Mouse (Mus musculus): ENCODE data around the gene Spag16. TPM values are rescaled to one million over a fixed set of nuclear protein-coding genes. Genes with fewer than 3 reads are reported as not detected.
"Not testable (repeated sequence)": the region's sequence is repeated elsewhere in the genome, so short reads cannot be mapped to it uniquely, and the experiment has no call there.

Spag16 gene
- polyA plus RNA-seq, 1 experiment, result not detected

GRCm38 (mm10) chr1:69790337-69791250, 36.2 kb upstream of the Spag16 start:
- Histone ChIP-seq H3K36me3 (ENCODE audit: control insufficient read depth, insufficient read depth) (no peaks in the 10 kb centered on the region), H3K79me2 (ENCODE audit: control insufficient read depth, insufficient read depth) (no peaks in the 10 kb centered on the region), H3K4me2 (ENCODE audit: low read depth) (peak overlapping the region; percentile 18), H3K4me3 (no peak overlapping the region), H3ac (ENCODE audit: control insufficient read depth, insufficient read length) (no peak overlapping the region), H3K27me3 (ENCODE audit: control insufficient read depth, insufficient read depth, insufficient read length) (no peaks in the 10 kb centered on the region)
- TF ChIP-seq E2F4 (IDR thresholded peaks at IDR 0.05; ENCODE audit: insufficient read depth), result no peak
- TF ChIP-seq POLR2A (IDR thresholded peaks at IDR 0.05; ENCODE audit: insufficient read length, low read depth), result no peak
- TF ChIP-seq MYOG (IDR thresholded peaks at IDR 0.05; ENCODE audit: control insufficient read depth in 1 of 3, insufficient read depth in 1 of 3, insufficient read length in 2 of 3, low read depth in 2 of 3), result no peak
- no peak for TF ChIP-seq REST (IDR thresholded peaks at IDR 0.05; ENCODE audit: insufficient read depth, insufficient read length)
- no peak for TF ChIP-seq MAX (IDR thresholded peaks at IDR 0.05; ENCODE audit: low read depth)
- no peak for TF ChIP-seq USF1 (IDR thresholded peaks at IDR 0.05; ENCODE audit: low read depth)
- no peak for TF ChIP-seq POLR2AphosphoS2 (IDR thresholded peaks at IDR 0.05; ENCODE audit: insufficient read length, low read depth)
- TF ChIP-seq TCF3 (IDR thresholded peaks at IDR 0.05; ENCODE audit: insufficient read length, low read depth), result no peak
- no peak for TF ChIP-seq MYOD1 (IDR thresholded peaks at IDR 0.05; ENCODE audit: control insufficient read depth in 1 of 3, insufficient read length in 2 of 3, low read depth in 2 of 3)
- no peak for TF ChIP-seq TCF12 (IDR thresholded peaks at IDR 0.05; ENCODE audit: insufficient read depth, poor library complexity, severe bottlenecking)
- no peak for TF ChIP-seq SRF (IDR thresholded peaks at IDR 0.05; ENCODE audit: control insufficient read depth, insufficient read length, low read depth)
- no peak for TF ChIP-seq CEBPB (IDR thresholded peaks at IDR 0.05; ENCODE audit: insufficient read depth, poor library complexity, severe bottlenecking)

GRCm38 (mm10) chr1:69798948-69799565, 27.7 kb upstream of the Spag16 start:
- Histone ChIP-seq H3K36me3 (ENCODE audit: control insufficient read depth, insufficient read depth) (no peaks in the 10 kb centered on the region), H3K27me3 (ENCODE audit: control insufficient read depth, insufficient read depth, insufficient read length) (no peaks in the 10 kb centered on the region), H3K79me2 (ENCODE audit: control insufficient read depth, insufficient read depth) (no peaks in the 10 kb centered on the region), H3ac (ENCODE audit: control insufficient read depth, insufficient read length) (no peak overlapping the region), H3K4me2 (ENCODE audit: low read depth) (no peak overlapping the region), H3K4me3 (no peak overlapping the region)
- TF ChIP-seq TCF12 (IDR thresholded peaks at IDR 0.05; ENCODE audit: insufficient read depth, poor library complexity, severe bottlenecking) (no peak), POLR2AphosphoS2 (IDR thresholded peaks at IDR 0.05; ENCODE audit: insufficient read length, low read depth) (no peak), E2F4 (IDR thresholded peaks at IDR 0.05; ENCODE audit: insufficient read depth) (no peak)

GRCm38 (mm10) chr1:69810161-69810560, 16.6 kb upstream of the Spag16 start:
- Histone ChIP-seq H3ac (ENCODE audit: control insufficient read depth, insufficient read length) (no peak overlapping the region), H3K36me3 (ENCODE audit: control insufficient read depth, insufficient read depth) (no peaks in the 10 kb centered on the region), H3K27me3 (ENCODE audit: control insufficient read depth, insufficient read depth, insufficient read length) (no peaks in the 10 kb centered on the region), H3K4me2 (ENCODE audit: low read depth) (no peak overlapping the region), H3K79me2 (ENCODE audit: control insufficient read depth, insufficient read depth) (no peaks in the 10 kb centered on the region), H3K4me3 (no peak overlapping the region)
- TF ChIP-seq MYOD1 (IDR thresholded peaks at IDR 0.05; ENCODE audit: control insufficient read depth in 1 of 3, insufficient read length in 2 of 3, low read depth in 2 of 3), result no peak
- TF ChIP-seq SRF (IDR thresholded peaks at IDR 0.05; ENCODE audit: control insufficient read depth, insufficient read length, low read depth), result no peak

- H3K27me3 ChIP-seq (ENCODE audit: control insufficient read depth, insufficient read depth, insufficient read length); H3K79me2 ChIP-seq (ENCODE audit: control insufficient read depth, insufficient read depth); H3K4me3 ChIP-seq; H3K4me2 ChIP-seq (ENCODE audit: low read depth); H3K36me3 ChIP-seq (ENCODE audit: control insufficient read depth, insufficient read depth); H3ac ChIP-seq (ENCODE audit: control insufficient read depth, insufficient read length): not testable (repeated sequence)
Observed at GRCm38 (mm10) chr1:69825635-69826034, 1.1 kb upstream of the Spag16 start.

- H3K4me2 ChIP-seq (ENCODE audit: low read depth), result no peak overlapping the region
- TF ChIP-seq E2F4 (IDR thresholded peaks at IDR 0.05; ENCODE audit: insufficient read depth), result no peak
- TF ChIP-seq TCF3 (IDR thresholded peaks at IDR 0.05; ENCODE audit: insufficient read length, low read depth), result no peak
- no peak for TF ChIP-seq SRF (IDR thresholded peaks at IDR 0.05; ENCODE audit: control insufficient read depth, insufficient read length, low read depth)
- TF ChIP-seq CEBPB (IDR thresholded peaks at IDR 0.05; ENCODE audit: insufficient read depth, poor library complexity, severe bottlenecking), result no peak
- no peak for TF ChIP-seq TCF12 (IDR thresholded peaks at IDR 0.05; ENCODE audit: insufficient read depth, poor library complexity, severe bottlenecking)
- no peak for TF ChIP-seq POLR2A (IDR thresholded peaks at IDR 0.05; ENCODE audit: insufficient read length, low read depth)
- TF ChIP-seq MYOD1 (IDR thresholded peaks at IDR 0.05; ENCODE audit: control insufficient read depth in 1 of 3, insufficient read length in 2 of 3, low read depth in 2 of 3), result no peak
- TF ChIP-seq USF1 (IDR thresholded peaks at IDR 0.05; ENCODE audit: low read depth), result no peak
- no peak for TF ChIP-seq MYOG (IDR thresholded peaks at IDR 0.05; ENCODE audit: control insufficient read depth in 1 of 3, insufficient read depth in 1 of 3, insufficient read length in 2 of 3, low read depth in 2 of 3)
- TF ChIP-seq POLR2AphosphoS2 (IDR thresholded peaks at IDR 0.05; ENCODE audit: insufficient read length, low read depth), result no peak
- no peak for TF ChIP-seq REST (IDR thresholded peaks at IDR 0.05; ENCODE audit: insufficient read depth, insufficient read length)
- no peak for TF ChIP-seq MAX (IDR thresholded peaks at IDR 0.05; ENCODE audit: low read depth)
- no peak overlapping the region for H3K4me3 ChIP-seq
- no peaks in the 10 kb centered on the region for H3K36me3 ChIP-seq (ENCODE audit: control insufficient read depth, insufficient read depth)
- H3ac ChIP-seq (ENCODE audit: control insufficient read depth, insufficient read length), result no peak overlapping the region
- H3K27me3 ChIP-seq (ENCODE audit: control insufficient read depth, insufficient read depth, insufficient read length), result no peaks in the 10 kb centered on the region
- H3K79me2 ChIP-seq (ENCODE audit: control insufficient read depth, insufficient read depth), result no peaks in the 10 kb centered on the region
Observed at GRCm38 (mm10) chr1:69828872-69829479, 2.2 kb downstream of the Spag16 start.

Data from myocyte (in vitro differentiated cells).